Mouse (Mus musculus): ENCODE measurements around the gene Cd96. TPM values are rescaled to one million over a fixed set of nuclear protein-coding genes. Genes with fewer than 3 reads are reported as not detected.

Gene Cd96
- polyA plus RNA-seq, 1 experiment from 2014 or later = 0.07 TPM

Other genes with a start within 250 kb of the Cd96 start
- 15.3 and 16.6 TPM in 2 replicates for gene Phldb2, start 166.7 kb downstream of the Cd96 start, polyA plus RNA-seq (2015; fragmentation: Nextera tagmentation; extraction: Ambion mirVana)
- 3.2 and 3.3 TPM in 2 replicates for gene Plcxd2, start 110.0 kb downstream of the Cd96 start, polyA plus RNA-seq (2015; fragmentation: Nextera tagmentation; extraction: Ambion mirVana)
- gene Gm4737, start 34.8 kb upstream of the Cd96 start, polyA plus RNA-seq (2015; fragmentation: Nextera tagmentation; extraction: Ambion mirVana) = 2.1 and 2.3 TPM in 2 replicates